Mouse (Mus musculus): ENCODE measurements around the gene Slc8a1. TPM values are rescaled to one million over a fixed set of nuclear protein-coding genes. Genes with fewer than 3 reads are reported as not detected.

Gene Slc8a1
- polyA plus RNA-seq, 1 experiment from 2014 or later: 5.1 TPM

- no peaks in the 10 kb centered on the region for H3K9me3 ChIP-seq
- no peak overlapping the region for H3K4me2 ChIP-seq (replicated peaks)
- ATAC-seq: no peak
- H3K27me3 ChIP-seq (replicated peaks): no peaks in the 10 kb centered on the region
- 85% methylated on average over 3 of the region's 3 CpGs for WGBS
- H3K27ac ChIP-seq: no peak overlapping the region
- H3K9ac ChIP-seq: no peak overlapping the region
- H3K4me1 ChIP-seq (replicated peaks): peaks cover 4% of the 10 kb centered on the region; the same call in 1 of the 2 replicates
- no peak overlapping the region for H3K4me3 ChIP-seq (replicated peaks)
- H3K36me3 ChIP-seq: no peaks in the 10 kb centered on the region
These were observed 347.4 kb downstream of the Slc8a1 start for GRCm38 (mm10) chr17:81390790-81391189.

- H3K27ac ChIP-seq: no peak overlapping the region
- no peak for ATAC-seq
- H3K36me3 ChIP-seq: no peaks in the 10 kb centered on the region
- H3K4me2 ChIP-seq (replicated peaks): no peak overlapping the region
- H3K4me3 ChIP-seq (replicated peaks): no peak overlapping the region
- WGBS: 84% methylated on average over 2 of the region's 2 CpGs
- no peaks in the 10 kb centered on the region for H3K4me1 ChIP-seq (replicated peaks)
- no peaks in the 10 kb centered on the region for H3K27me3 ChIP-seq (replicated peaks)
- no peak overlapping the region for H3K9ac ChIP-seq
- H3K9me3 ChIP-seq: no peaks in the 10 kb centered on the region
These were observed 352.1 kb downstream of the Slc8a1 start for GRCm38 (mm10) chr17:81386118-81386517.

- H3K36me3 ChIP-seq: no peaks in the 10 kb centered on the region
- no peak for ATAC-seq
- H3K4me3 ChIP-seq (replicated peaks): no peak overlapping the region
- WGBS: 89% methylated on average over 5 of the region's 5 CpGs
- H3K27ac ChIP-seq: no peak overlapping the region
- H3K27me3 ChIP-seq (replicated peaks): no peaks in the 10 kb centered on the region
- no peak overlapping the region for H3K9ac ChIP-seq
- H3K4me2 ChIP-seq (replicated peaks): no peak overlapping the region
- H3K9me3 ChIP-seq: no peaks in the 10 kb centered on the region
- no peaks in the 10 kb centered on the region for H3K4me1 ChIP-seq (replicated peaks)
These were observed 352.7 kb downstream of the Slc8a1 start for GRCm38 (mm10) chr17:81385476-81385875.

- Histone ChIP-seq H3K36me3 (no peaks in the 10 kb centered on the region), H3K4me1 (replicated peaks) (no peaks in the 10 kb centered on the region), H3K27me3 (replicated peaks) (no peaks in the 10 kb centered on the region), H3K27ac (no peak overlapping the region), H3K9ac (no peak overlapping the region), H3K4me2 (replicated peaks) (no peak overlapping the region), H3K9me3 (no peaks in the 10 kb centered on the region), H3K4me3 (replicated peaks) (no peak overlapping the region)
- 88% methylated on average over 4 of the region's 4 CpGs for WGBS
- no peak for ATAC-seq
These were observed 354.7 kb downstream of the Slc8a1 start for GRCm38 (mm10) chr17:81383461-81383860.

GRCm38 (mm10) chr17:81378436-81378835, 359.7 kb downstream of the Slc8a1 start:
- no peak overlapping the region for H3K27ac ChIP-seq
- no peak overlapping the region for H3K4me2 ChIP-seq (replicated peaks)
- no peaks in the 10 kb centered on the region for H3K4me1 ChIP-seq (replicated peaks)
- no peaks in the 10 kb centered on the region for H3K27me3 ChIP-seq (replicated peaks)
- H3K9me3 ChIP-seq: no peaks in the 10 kb centered on the region
- no peak for ATAC-seq
- no peak overlapping the region for H3K4me3 ChIP-seq (replicated peaks)
- 76% methylated on average over 7 of the region's 7 CpGs for WGBS
- no peaks in the 10 kb centered on the region for H3K36me3 ChIP-seq
- H3K9ac ChIP-seq: no peak overlapping the region

- no peaks in the 10 kb centered on the region for H3K36me3 ChIP-seq
- no peaks in the 10 kb centered on the region for H3K4me1 ChIP-seq (replicated peaks)
- no peak overlapping the region for H3K27ac ChIP-seq
- no peaks in the 10 kb centered on the region for H3K9me3 ChIP-seq
- 67% methylated on average over 5 of the region's 5 CpGs for WGBS
- no peaks in the 10 kb centered on the region for H3K27me3 ChIP-seq (replicated peaks)
- no peak for ATAC-seq
- no peak overlapping the region for H3K4me3 ChIP-seq (replicated peaks)
- no peak overlapping the region for H3K4me2 ChIP-seq (replicated peaks)
- H3K9ac ChIP-seq: no peak overlapping the region
These were observed 360.3 kb downstream of the Slc8a1 start for GRCm38 (mm10) chr17:81377757-81378299.

GRCm38 (mm10) chr17:81377195-81377594, 361.0 kb downstream of the Slc8a1 start:
- Histone ChIP-seq H3K4me2 (replicated peaks) (no peak overlapping the region), H3K27ac (no peak overlapping the region), H3K9me3 (no peaks in the 10 kb centered on the region), H3K4me1 (replicated peaks) (no peaks in the 10 kb centered on the region), H3K4me3 (replicated peaks) (no peak overlapping the region), H3K36me3 (no peaks in the 10 kb centered on the region), H3K9ac (no peak overlapping the region), H3K27me3 (replicated peaks) (no peaks in the 10 kb centered on the region)
- 56% methylated on average over 1 of the region's 1 CpGs for WGBS
- no peak for ATAC-seq

GRCm38 (mm10) chr17:81375901-81376300, 362.3 kb downstream of the Slc8a1 start:
- H3K9me3 ChIP-seq: no peaks in the 10 kb centered on the region
- 81% methylated on average over 6 of the region's 6 CpGs for WGBS
- H3K27ac ChIP-seq: no peak overlapping the region
- no peaks in the 10 kb centered on the region for H3K4me1 ChIP-seq (replicated peaks)
- no peaks in the 10 kb centered on the region for H3K27me3 ChIP-seq (replicated peaks)
- H3K36me3 ChIP-seq: no peaks in the 10 kb centered on the region
- H3K4me2 ChIP-seq (replicated peaks): no peak overlapping the region
- no peak overlapping the region for H3K9ac ChIP-seq
- no peak for ATAC-seq
- no peak overlapping the region for H3K4me3 ChIP-seq (replicated peaks)

GRCm38 (mm10) chr17:81369036-81369435, 369.1 kb downstream of the Slc8a1 start:
- no peaks in the 10 kb centered on the region for H3K4me1 ChIP-seq (replicated peaks)
- 59% methylated on average over 2 of the region's 2 CpGs for whole genome bisulfite sequencing
- no peak overlapping the region for H3K4me3 ChIP-seq (replicated peaks)
- H3K4me2 ChIP-seq (replicated peaks): no peak overlapping the region
- H3K27ac ChIP-seq: no peak overlapping the region
- H3K9ac ChIP-seq: no peak overlapping the region
- no peaks in the 10 kb centered on the region for H3K36me3 ChIP-seq
- no peaks in the 10 kb centered on the region for H3K27me3 ChIP-seq (replicated peaks)
- H3K9me3 ChIP-seq: no peaks in the 10 kb centered on the region
- ATAC-seq: no peak

GRCm38 (mm10) chr17:81368503-81368902, 369.7 kb downstream of the Slc8a1 start:
- no peaks in the 10 kb centered on the region for H3K27me3 ChIP-seq (replicated peaks)
- 79% methylated on average over 2 of the region's 2 CpGs for WGBS
- no peak overlapping the region for H3K9ac ChIP-seq
- no peak for ATAC-seq
- no peaks in the 10 kb centered on the region for H3K36me3 ChIP-seq
- no peak overlapping the region for H3K4me2 ChIP-seq (replicated peaks)
- no peaks in the 10 kb centered on the region for H3K4me1 ChIP-seq (replicated peaks)
- H3K4me3 ChIP-seq (replicated peaks): no peak overlapping the region
- no peaks in the 10 kb centered on the region for H3K9me3 ChIP-seq
- no peak overlapping the region for H3K27ac ChIP-seq

- ATAC-seq: no peak
- H3K27me3 ChIP-seq (replicated peaks): no peaks in the 10 kb centered on the region
- H3K4me3 ChIP-seq (replicated peaks): no peak overlapping the region
- H3K9ac ChIP-seq: no peak overlapping the region
- no peaks in the 10 kb centered on the region for H3K9me3 ChIP-seq
- WGBS: 100% methylated on average over 2 of the region's 2 CpGs
- no peaks in the 10 kb centered on the region for H3K4me1 ChIP-seq (replicated peaks)
- no peak overlapping the region for H3K27ac ChIP-seq
- H3K4me2 ChIP-seq (replicated peaks): no peak overlapping the region
- H3K36me3 ChIP-seq: no peaks in the 10 kb centered on the region
These were observed 374.8 kb downstream of the Slc8a1 start for GRCm38 (mm10) chr17:81363368-81363767.

- no peak overlapping the region for H3K27ac ChIP-seq
- WGBS: 62% methylated on average over 2 of the region's 2 CpGs
- no peaks in the 10 kb centered on the region for H3K27me3 ChIP-seq (replicated peaks)
- no peak overlapping the region for H3K4me3 ChIP-seq (replicated peaks)
- no peaks in the 10 kb centered on the region for H3K9me3 ChIP-seq
- no peaks in the 10 kb centered on the region for H3K4me1 ChIP-seq (replicated peaks)
- no peak overlapping the region for H3K4me2 ChIP-seq (replicated peaks)
- ATAC-seq: no peak
- no peaks in the 10 kb centered on the region for H3K36me3 ChIP-seq
- no peak overlapping the region for H3K9ac ChIP-seq
These were observed 377.6 kb downstream of the Slc8a1 start for GRCm38 (mm10) chr17:81360571-81360970.

- no peak overlapping the region for H3K4me3 ChIP-seq (replicated peaks)
- WGBS: 78% methylated on average over 4 of the region's 4 CpGs
- no peak for ATAC-seq
These were observed 378.1 kb downstream of the Slc8a1 start for GRCm38 (mm10) chr17:81360032-81360431.

More at GRCm38 (mm10) chr17:81360032-81360431, 378.1 kb downstream of the Slc8a1 start:
- Histone ChIP-seq H3K36me3 (no peaks in the 10 kb centered on the region), H3K4me1 (replicated peaks) (no peaks in the 10 kb centered on the region), H3K27me3 (replicated peaks) (no peaks in the 10 kb centered on the region), H3K27ac (no peak overlapping the region), H3K9ac (no peak overlapping the region), H3K4me2 (replicated peaks) (no peak overlapping the region), H3K9me3 (peaks cover 3% of the 10 kb centered on the region; the same call in 1 of the 2 replicates)
